Mouse (Mus musculus): ENCODE data around the gene Itgb5. TPM values are rescaled to one million over a fixed set of nuclear protein-coding genes. Genes with fewer than 3 reads are reported as not detected.

Gene Itgb5
- polyA plus RNA-seq (2012; fragmentation: generic; extraction: Trizol) = 100 to 1,000 TPM in 1 of 2 experiments, 10 to 100 TPM in 1; 81.9 to 223 TPM

GRCm38 (mm10) chr16:33829301-33829831 is at the start of gene Itgb5:
Gene Itgb5, plus strand, starts transcription at chr16:33829665.

GRCm38 (mm10) chr16:33793846-33794791 is 35.3 kb upstream of the Itgb5 start, which contains the start of gene Muc13:
Gene Muc13, plus strand, starts transcription at chr16:33794037.

GRCm38 (mm10) chr16:33966538-33967282 is 137.2 kb downstream of the Itgb5 start, which contains the start of gene Umps:
Gene Umps, minus strand, starts transcription at chr16:33967038.

Other genes starting within 250 kb of the Itgb5 start
- 10 to 100 TPM in 1 of 2 experiments, under 1 TPM in 1; 0.96 to 14.8 TPM for gene Heg1, start 145.3 kb upstream of the Itgb5 start, polyA plus RNA-seq (2012; fragmentation: generic; extraction: Trizol)
- gene Muc13, start 35.6 kb upstream of the Itgb5 start, polyA plus RNA-seq (2012; fragmentation: generic; extraction: Trizol) = under 1 TPM in 1 of 2 experiments, not detected in 1; 0.05 TPM
- gene Umps, start 137.4 kb downstream of the Itgb5 start, polyA plus RNA-seq (2012; fragmentation: generic; extraction: Trizol) = 10 to 100 TPM; 18.0 to 34.9 TPM

Measured in C3H10T1/2 (cell line).